Mouse (Mus musculus) cerebellum, adult 11-12 months (tissue): ENCODE data around the gene Bsph2.

Experiments
- DNase-seq: peaks from one replicate; pipeline ENCODE4 v3.0.0; 2022

Gene Bsph2

GRCm38 (mm10) chr7:13570967-13571366 is at the start of gene Bsph2:
TSS of gene Bsph2 (minus strand) at chr7:13571067.
- DNase-seq = no peak

DNA sequence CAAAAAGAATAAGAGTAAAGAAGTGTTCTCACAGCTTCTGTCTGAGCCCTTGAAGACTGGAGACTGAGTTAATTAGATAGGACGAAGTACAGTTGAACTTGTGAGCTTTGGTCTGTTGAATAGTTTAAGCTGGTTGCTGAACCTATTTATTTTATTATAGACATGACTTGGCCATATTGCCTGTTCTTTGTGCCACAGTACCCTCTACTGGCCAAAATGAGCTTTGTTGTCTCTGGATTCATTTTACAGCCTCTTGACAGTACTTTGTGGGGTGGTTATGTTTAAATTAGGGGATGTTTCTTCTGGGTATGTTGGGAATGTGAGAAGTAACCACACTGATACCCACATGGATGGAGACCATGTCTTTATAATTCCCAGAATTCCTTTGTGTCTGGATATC is 59.3 kb downstream of the Bsph2 start:
- no peak for DNase-seq
